Mouse (Mus musculus) frontal cortex, adult 2 months (tissue): ENCODE data around the gene Tnpo1. TPM values are rescaled to one million over a fixed set of nuclear protein-coding genes. Genes with fewer than 3 reads are reported as not detected.

Experiments used
- DNase-seq, 2 experiments: peaks; one replicate each; pipeline ENCODE4 v3.0.0; 2022; ENCODE audit warnings: low spot score in 1 of 2; ENCODE audit errors: extremely low spot score in 1 of 2
- polyA plus RNA-seq: library from polyadenylated mRNA; depleted of rRNA; stranded (reverse); fragments of >200 nt; gene quantifications from 2 replicates; pipeline ENCODE4 v1.2.3, GENCODE M21; 2012

Tnpo1 gene
- polyA plus RNA-seq, 1 experiment: 36.0 TPM

GRCm38 (mm10) chr13:98891443-98891842, 34.7 kb downstream of the Tnpo1 start:
- no peak for DNase-seq

- peak; percentile 39 to 83 for DNase-seq
Observed at GRCm38 (mm10) chr13:98890871-98891219, 35.3 kb downstream of the Tnpo1 start.

GRCm38 (mm10) chr13:98890137-98890870, 35.9 kb downstream of the Tnpo1 start:
- DNase-seq: peak in 1 of 2 experiments; percentile 45

GRCm38 (mm10) chr13:98889211-98889610, 37.0 kb downstream of the Tnpo1 start:
- DNase-seq: no peak

- DNase-seq: no peak
Observed at GRCm38 (mm10) chr13:98883774-98884173, 42.4 kb downstream of the Tnpo1 start.

- DNase-seq: no peak
Observed at GRCm38 (mm10) chr13:98881991-98882390, 44.2 kb downstream of the Tnpo1 start.

GRCm38 (mm10) chr13:98880336-98880735, 45.8 kb downstream of the Tnpo1 start:
- no peak for DNase-seq

GRCm38 (mm10) chr13:98879422-98879821, 46.8 kb downstream of the Tnpo1 start:
- DNase-seq: no peak

- DNase-seq: no peak
Observed at GRCm38 (mm10) chr13:98877165-98877564, 49.0 kb downstream of the Tnpo1 start.

- no peak for DNase-seq
Observed at GRCm38 (mm10) chr13:98874727-98875126, 51.5 kb downstream of the Tnpo1 start.

- no peak for DNase-seq
Observed at GRCm38 (mm10) chr13:98872273-98872847, 53.8 kb downstream of the Tnpo1 start.

GRCm38 (mm10) chr13:98871263-98871662, 54.9 kb downstream of the Tnpo1 start:
- no peak for DNase-seq

- DNase-seq: no peak
Observed at GRCm38 (mm10) chr13:98868236-98868923, 57.8 kb downstream of the Tnpo1 start.

GRCm38 (mm10) chr13:98867810-98868209, 58.4 kb downstream of the Tnpo1 start:
- DNase-seq: peak in 1 of 2 experiments; percentile 71

- DNase-seq: no peak
Observed at GRCm38 (mm10) chr13:98855291-98855690, 70.9 kb downstream of the Tnpo1 start.

- DNase-seq: no peak
Observed at GRCm38 (mm10) chr13:98845794-98846193, 80.4 kb downstream of the Tnpo1 start.

- DNase-seq: no peak
Observed at GRCm38 (mm10) chr13:98836423-98837088, 89.6 kb downstream of the Tnpo1 start.

- no peak for DNase-seq
Observed at GRCm38 (mm10) chr13:98835740-98836139, 90.4 kb downstream of the Tnpo1 start.

GRCm38 (mm10) chr13:98834723-98835122, 91.5 kb downstream of the Tnpo1 start:
- DNase-seq: no peak

- DNase-seq: no peak
Observed at GRCm38 (mm10) chr13:98834199-98834598, 92.0 kb downstream of the Tnpo1 start.
